Mouse (Mus musculus): ENCODE measurements at regions not wholly inside any gene's neighbourhood (a gene's known extent, or its start where the extent isn't known, plus 50 kb on each side); places are given as distances from the start of the nearest gene placed in this dataset.

DNA sequence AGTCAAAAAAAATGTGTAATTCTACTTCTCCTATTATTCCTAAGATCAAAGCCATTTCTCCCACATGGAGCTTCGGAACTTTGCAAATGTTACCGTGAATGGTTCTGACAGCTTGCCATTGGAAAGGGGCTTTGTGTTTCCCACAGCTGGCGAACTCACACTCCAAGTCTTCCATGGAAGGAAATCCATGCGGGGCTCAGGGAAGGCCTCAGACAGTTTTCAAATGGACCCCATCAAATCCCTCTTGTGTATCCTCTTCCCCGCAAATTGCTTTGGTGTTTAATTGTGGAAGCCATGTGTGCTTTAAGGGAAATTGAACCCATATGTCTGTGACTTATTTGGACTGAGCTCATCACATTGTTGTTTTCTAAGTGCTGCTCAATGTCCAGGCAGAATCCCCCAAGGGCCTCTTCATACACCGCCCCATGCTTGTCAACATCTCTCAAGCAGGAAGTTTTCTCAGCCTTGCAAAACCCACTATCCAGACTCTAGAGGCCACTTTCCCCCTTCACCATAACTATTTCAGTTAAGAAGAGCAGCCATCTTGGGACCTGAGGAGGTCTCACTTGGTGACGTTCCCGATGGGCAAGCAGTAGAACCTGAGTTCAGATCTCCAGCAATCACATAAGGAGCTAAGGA is 310.1 kb upstream of the Prkcq start:
- no peak for TF ChIP-seq CTCF (IDR thresholded peaks at IDR 0.05; ENCODE audit: borderline replicate concordance, extremely low read depth, insufficient read depth, insufficient read length)
- no peak for TF ChIP-seq POLR2A (IDR thresholded peaks at IDR 0.05; ENCODE audit: borderline replicate concordance, extremely low read depth, insufficient read depth, insufficient read length, poor library complexity, severe bottlenecking)

Data from brain, embryonic 14.5 days (tissue).